Mouse (Mus musculus) telencephalon, adult 2 months (tissue): ENCODE results near the gene Zfp677.
"Not testable (repeated sequence)": the region's sequence is repeated elsewhere in the genome, so short reads cannot be mapped to it uniquely, and the experiment has no call there.

Experiments
- DNase-seq: peaks from one replicate; pipeline ENCODE4 v3.0.0-alpha.2; 2011; ENCODE audit warnings: low read depth, low spot score

The Zfp677 gene

DNA sequence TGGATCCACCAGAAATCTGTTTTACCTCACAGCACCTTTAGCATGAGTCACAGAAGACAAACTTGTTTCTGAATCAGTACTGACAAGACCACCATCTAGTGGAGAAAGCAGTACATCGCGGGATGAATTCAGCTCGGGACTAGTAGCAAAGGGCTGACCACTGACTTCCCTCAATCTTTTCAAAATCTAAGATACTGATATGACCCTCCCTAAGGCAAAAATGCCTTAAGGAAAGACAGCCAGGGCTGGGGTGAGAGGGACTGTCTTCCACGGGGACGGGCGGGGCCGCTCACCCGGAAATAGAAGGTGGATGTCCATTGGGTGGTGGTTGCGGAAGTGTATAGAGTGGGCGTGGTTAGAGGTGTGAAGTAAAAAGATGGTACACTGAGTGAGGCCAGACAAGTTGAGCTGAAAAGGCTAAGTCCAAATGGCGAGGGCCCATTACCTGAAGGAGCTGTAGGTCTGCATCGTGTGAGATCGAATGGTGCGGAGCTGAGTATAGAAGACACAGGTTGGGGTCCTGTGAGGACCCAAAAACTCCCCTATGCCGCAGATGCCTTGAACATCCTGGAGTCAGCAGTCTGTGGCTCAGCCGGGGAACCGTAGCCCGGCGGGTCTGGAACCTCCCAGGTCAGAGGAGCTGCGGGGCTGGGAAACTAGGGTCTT is at the start of gene Zfp677:
Zfp677 (plus strand) TSS at position 358 of the 666 bp plus-strand sequence.
- DNase-seq: peak; percentile 40

DNA sequence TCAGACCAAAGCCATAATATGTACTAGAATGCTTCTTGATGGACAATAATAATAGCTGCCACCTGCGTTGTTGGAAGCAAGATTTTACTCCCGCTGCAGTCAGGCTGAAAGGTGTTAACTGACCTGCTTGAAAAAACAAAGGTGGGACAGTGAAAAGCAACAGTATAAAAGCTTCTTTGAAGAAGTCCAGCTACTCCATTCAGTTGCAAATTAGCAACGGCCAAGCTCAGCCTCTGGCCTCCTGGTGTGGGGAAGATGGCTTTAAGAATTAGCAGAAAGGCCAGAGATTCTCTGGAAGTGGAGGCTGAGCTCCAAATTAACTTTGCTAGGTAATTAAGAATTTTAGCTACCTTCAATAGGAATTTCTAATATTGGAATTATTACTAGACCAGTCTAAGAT is 15.5 kb upstream of the Zfp677 start:
- not testable (repeated sequence) for DNase-seq

DNA sequence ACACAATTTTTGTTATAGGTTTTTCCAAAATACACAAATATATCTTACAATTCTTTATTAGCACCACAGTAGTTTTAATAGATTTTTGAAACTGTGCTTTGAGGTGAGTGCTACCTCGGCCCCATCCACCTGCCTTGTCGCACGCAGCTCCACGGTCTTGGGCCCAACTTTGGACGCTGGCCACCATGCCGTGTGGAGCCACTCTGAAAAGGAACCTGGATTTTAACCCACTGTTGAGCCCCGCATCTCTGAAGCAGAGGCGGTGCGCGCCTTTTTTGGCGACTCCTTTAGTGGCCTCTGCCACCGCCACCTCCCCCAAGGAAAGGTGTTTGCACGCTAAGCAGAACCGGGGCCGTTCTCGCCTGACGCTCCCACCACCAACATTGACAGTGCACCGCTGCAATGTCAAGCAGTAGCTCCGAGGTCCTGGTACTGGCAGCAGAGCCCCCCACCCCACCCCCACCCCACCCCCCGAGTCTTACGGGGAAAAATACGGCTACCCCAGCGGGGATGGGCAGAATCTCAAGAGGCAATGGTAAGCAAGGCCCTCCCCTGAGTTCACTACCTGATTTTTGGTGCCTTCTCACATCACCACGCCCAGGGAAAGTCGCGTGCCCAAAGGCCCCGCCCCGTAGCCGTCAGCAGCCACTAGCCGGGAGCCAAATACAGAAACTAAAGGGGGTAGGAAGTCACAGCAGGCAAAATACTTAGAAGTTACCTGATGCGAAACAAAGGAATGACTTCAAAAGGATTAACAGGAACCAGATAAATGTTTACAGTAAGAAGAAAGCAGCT is 13.4 kb upstream of the Zfp677 start:
- DNase-seq: no peak

- DNase-seq: no peak
Measured at GRCm38 (mm10) chr17:21375311-21375710, 8.2 kb upstream of the Zfp677 start.

DNA sequence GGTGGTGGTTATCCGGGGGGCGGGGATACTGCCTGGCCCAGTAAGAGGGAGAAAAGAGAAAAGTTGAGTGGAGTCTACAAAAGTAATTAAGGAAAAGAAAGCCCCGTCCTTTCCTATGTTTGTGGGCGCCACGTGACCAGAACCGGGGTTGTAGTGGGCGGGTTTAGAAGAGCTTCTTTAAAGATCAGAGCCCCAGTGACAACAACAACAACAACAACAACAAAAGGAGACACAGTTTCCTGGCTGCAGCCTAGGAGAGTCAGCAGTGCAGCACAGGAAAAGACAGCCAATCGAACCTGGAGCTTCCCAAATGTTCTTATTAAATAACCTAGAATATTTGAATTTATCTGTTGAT is 486 bp downstream of the Zfp677 start:
- DNase-seq: no peak

- peak; percentile 48 for DNase-seq
Measured at GRCm38 (mm10) chr17:21422664-21423599, 39.4 kb downstream of the Zfp677 start, which contains the start of gene Zfp54. TSS of gene Zfp54 (plus strand) at chr17:21423227.

GRCm38 (mm10) chr17:21438806-21439400 is 55.4 kb downstream of the Zfp677 start:
- not testable (repeated sequence) for DNase-seq
